Mouse (Mus musculus) limb, embryonic 10.5 days (tissue): ENCODE measurements around the gene Rogdi. TPM values are rescaled to one million over a fixed set of nuclear protein-coding genes. Genes with fewer than 3 reads are reported as not detected.
A peak's percentile ranks its signal among the peaks of the same experiment; 100 is the strongest.

Source experiments
- DNase-seq: peaks from one replicate; pipeline ENCODE4 v3.0.0-alpha.2; 2017; ENCODE audit warnings: low spot score
- H3K27ac ChIP-seq: fragments of 300-500 bp; sonication (generic); 2 replicates; pipeline ENCODE4 v1.5.1; 2016; ENCODE audit warnings: mild to moderate bottlenecking
- H3K27me3 ChIP-seq: fragments of 300-500 bp; sonication (generic); 2 replicates; pipeline ENCODE4 v1.6.1; 2016; ENCODE audit warnings: low read depth, mild to moderate bottlenecking; ENCODE audit not compliant: poor library complexity, severe bottlenecking
- H3K36me3 ChIP-seq: fragments of 300-500 bp; sonication (generic); 2 replicates; pipeline ENCODE4 v1.6.1; 2016; ENCODE audit warnings: mild to moderate bottlenecking, moderate library complexity
- H3K4me1 ChIP-seq: fragments of 300-500 bp; sonication (generic); 2 replicates; pipeline ENCODE4 v1.6.1; 2016
- H3K4me3 ChIP-seq: fragments of 300-500 bp; sonication (generic); 2 replicates; pipeline ENCODE4 v1.5.1; 2016; ENCODE audit warnings: mild to moderate bottlenecking, moderate library complexity
- H3K9me3 ChIP-seq: fragments of 300-500 bp; sonication (generic); replicated peaks from 2 replicates; pipeline ENCODE4 v1.6.1; 2016; ENCODE audit warnings: mild to moderate bottlenecking
- WGBS: fragments of 180-500 bp; shearing (Covaris S2); methylation state at CpG from one replicate; pipeline ENCODE4 v1.1.7; 2016; 5-methylcytosine and 5-hydroxymethylcytosine counted together
- polyA plus RNA-seq: library from polyadenylated mRNA; unstranded; fragments of >200 nt; fragmentation: Nextera tagmentation; extraction: Ambion mirVana; gene quantifications from 2 replicates; pipeline ENCODE4 v1.2.1, GENCODE M21; 2016

Rogdi gene
- polyA plus RNA-seq, 1 experiment from 2014 or later, result 70.7 TPM

- peak overlapping the region; percentile 72 for H3K4me3 ChIP-seq
- H3K27ac ChIP-seq, result peak overlapping the region; percentile 21; the same call in 1 of the 2 replicates
- WGBS, result 58% methylated on average over 13 of the region's 13 CpGs
- H3K9me3 ChIP-seq, result no peaks in the 10 kb centered on the region
- H3K27me3 ChIP-seq, result no peaks in the 10 kb centered on the region
- H3K4me1 ChIP-seq, result peaks cover 21% of the 10 kb centered on the region
- peaks cover 51% of the 10 kb centered on the region for H3K36me3 ChIP-seq
- DNase-seq, result no peak
Measured at GRCm38 (mm10) chr16:5012036-5013005, 1.0 kb downstream of the Rogdi start.

GRCm38 (mm10) chr16:5011285-5011684, 2.1 kb downstream of the Rogdi start:
- peaks cover 40% of the 10 kb centered on the region for H3K36me3 ChIP-seq
- WGBS, result 85% methylated on average over 7 of the region's 7 CpGs
- DNase-seq, result no peak
- H3K4me3 ChIP-seq, result no peak overlapping the region
- H3K27ac ChIP-seq, result no peak overlapping the region
- H3K27me3 ChIP-seq, result no peaks in the 10 kb centered on the region
- H3K9me3 ChIP-seq, result no peaks in the 10 kb centered on the region
- H3K4me1 ChIP-seq, result peaks cover 25% of the 10 kb centered on the region

- no peaks in the 10 kb centered on the region for H3K27me3 ChIP-seq
- DNase-seq, result no peak
Measured at GRCm38 (mm10) chr16:5010371-5010935, 2.9 kb downstream of the Rogdi start.

GRCm38 (mm10) chr16:5008076-5008475, 5.3 kb downstream of the Rogdi start:
- Histone ChIP-seq H3K27ac (peak overlapping the region; percentile 46; the same call in 1 of the 2 replicates), H3K27me3 (no peaks in the 10 kb centered on the region), H3K9me3 (no peaks in the 10 kb centered on the region), H3K4me1 (peaks cover 25% of the 10 kb centered on the region), H3K4me3 (no peak overlapping the region), H3K36me3 (peaks cover 18% of the 10 kb centered on the region)
- WGBS, result 80% methylated on average over 12 of the region's 12 CpGs
- no peak for DNase-seq

More at GRCm38 (mm10) chr16:5010371-5010935, 2.9 kb downstream of the Rogdi start:
- 93% methylated on average over 10 of the region's 10 CpGs for WGBS
- Histone ChIP-seq H3K36me3 (peaks cover 32% of the 10 kb centered on the region), H3K4me3 (no peak overlapping the region), H3K27ac (no peak overlapping the region), H3K9me3 (no peaks in the 10 kb centered on the region), H3K4me1 (peaks cover 25% of the 10 kb centered on the region)

- Histone ChIP-seq H3K4me3 (no peak overlapping the region), H3K4me1 (peaks cover 19% of the 10 kb centered on the region), H3K27ac (peak overlapping the region; percentile 46; the same call in 1 of the 2 replicates)
Measured at GRCm38 (mm10) chr16:5007492-5007891, 5.9 kb downstream of the Rogdi start.

GRCm38 (mm10) chr16:5007067-5007466, 6.3 kb downstream of the Rogdi start, which contains the start of gene Smim22:
Gene Smim22, plus strand, starts transcription at chr16:5007288.
- WGBS, result 39% methylated on average over 5 of the region's 5 CpGs
- Histone ChIP-seq H3K9me3 (no peaks in the 10 kb centered on the region), H3K27me3 (no peaks in the 10 kb centered on the region), H3K27ac (peak within 1 kb of the TSS; percentile 46; the same call in 1 of the 2 replicates), H3K4me1 (peaks cover 15% of the 10 kb centered on the region), H3K36me3 (peaks cover 18% of the 10 kb centered on the region), H3K4me3 (no peak within 1 kb of the TSS)
- DNase-seq, result no peak

More at GRCm38 (mm10) chr16:5007492-5007891, 5.9 kb downstream of the Rogdi start:
- H3K9me3 ChIP-seq, result no peaks in the 10 kb centered on the region
- 47% methylated on average over 6 of the region's 6 CpGs for WGBS
- H3K27me3 ChIP-seq, result no peaks in the 10 kb centered on the region
- DNase-seq, result no peak
- H3K36me3 ChIP-seq, result peaks cover 18% of the 10 kb centered on the region

GRCm38 (mm10) chr16:5000611-5001010, 12.7 kb downstream of the Rogdi start:
- no peak overlapping the region for H3K4me3 ChIP-seq
- H3K4me1 ChIP-seq, result peaks cover 6% of the 10 kb centered on the region
- no peak overlapping the region for H3K27ac ChIP-seq
- no peaks in the 10 kb centered on the region for H3K9me3 ChIP-seq
- H3K27me3 ChIP-seq, result no peaks in the 10 kb centered on the region
- H3K36me3 ChIP-seq, result no peaks in the 10 kb centered on the region
- 79% methylated on average over 3 of the region's 3 CpGs for WGBS
- no peak for DNase-seq

- Histone ChIP-seq H3K27ac (no peak overlapping the region), H3K9me3 (no peaks in the 10 kb centered on the region), H3K4me3 (no peak overlapping the region), H3K4me1 (peaks cover 6% of the 10 kb centered on the region), H3K36me3 (no peaks in the 10 kb centered on the region), H3K27me3 (no peaks in the 10 kb centered on the region)
- no peak for DNase-seq
- 77% methylated on average over 1 of the region's 1 CpGs for WGBS
Measured at GRCm38 (mm10) chr16:4998984-4999383, 14.4 kb downstream of the Rogdi start.

GRCm38 (mm10) chr16:4997553-4997952, 15.8 kb downstream of the Rogdi start, which contains the start of gene Sept12:
Gene Sept12, minus strand, starts transcription at chr16:4997852.
- Histone ChIP-seq H3K27me3 (no peaks in the 10 kb centered on the region), H3K4me3 (no peak within 1 kb of the TSS), H3K27ac (no peak within 1 kb of the TSS), H3K9me3 (no peaks in the 10 kb centered on the region), H3K4me1 (peaks cover 6% of the 10 kb centered on the region), H3K36me3 (no peaks in the 10 kb centered on the region)
- 57% methylated on average over 3 of the region's 3 CpGs for WGBS
- DNase-seq, result no peak

- WGBS, result 87% methylated on average over 4 of the region's 4 CpGs
- H3K36me3 ChIP-seq, result no peaks in the 10 kb centered on the region
- no peaks in the 10 kb centered on the region for H3K27me3 ChIP-seq
- no peak overlapping the region for H3K4me3 ChIP-seq
- no peak for DNase-seq
- H3K9me3 ChIP-seq, result no peaks in the 10 kb centered on the region
- peaks cover 6% of the 10 kb centered on the region for H3K4me1 ChIP-seq
- no peak overlapping the region for H3K27ac ChIP-seq
Measured at GRCm38 (mm10) chr16:4993276-4993675, 20.1 kb downstream of the Rogdi start.

GRCm38 (mm10) chr16:4984717-4985116, 28.6 kb downstream of the Rogdi start:
- no peaks in the 10 kb centered on the region for H3K4me1 ChIP-seq
- no peak overlapping the region for H3K4me3 ChIP-seq
- DNase-seq, result no peak
- H3K9me3 ChIP-seq, result no peaks in the 10 kb centered on the region
- H3K27ac ChIP-seq, result no peak overlapping the region
- H3K36me3 ChIP-seq, result no peaks in the 10 kb centered on the region
- H3K27me3 ChIP-seq, result no peaks in the 10 kb centered on the region
- WGBS, result 94% methylated on average over 12 of the region's 12 CpGs

- no peaks in the 10 kb centered on the region for H3K27me3 ChIP-seq
- no peak overlapping the region for H3K4me3 ChIP-seq
- H3K4me1 ChIP-seq, result no peaks in the 10 kb centered on the region
- WGBS, result 72% methylated on average over 4 of the region's 4 CpGs
- DNase-seq, result no peak
- no peak overlapping the region for H3K27ac ChIP-seq
- H3K36me3 ChIP-seq, result no peaks in the 10 kb centered on the region
- H3K9me3 ChIP-seq, result no peaks in the 10 kb centered on the region
Measured at GRCm38 (mm10) chr16:4979755-4980380, 33.5 kb downstream of the Rogdi start.
